In the genomic region with DNA sequence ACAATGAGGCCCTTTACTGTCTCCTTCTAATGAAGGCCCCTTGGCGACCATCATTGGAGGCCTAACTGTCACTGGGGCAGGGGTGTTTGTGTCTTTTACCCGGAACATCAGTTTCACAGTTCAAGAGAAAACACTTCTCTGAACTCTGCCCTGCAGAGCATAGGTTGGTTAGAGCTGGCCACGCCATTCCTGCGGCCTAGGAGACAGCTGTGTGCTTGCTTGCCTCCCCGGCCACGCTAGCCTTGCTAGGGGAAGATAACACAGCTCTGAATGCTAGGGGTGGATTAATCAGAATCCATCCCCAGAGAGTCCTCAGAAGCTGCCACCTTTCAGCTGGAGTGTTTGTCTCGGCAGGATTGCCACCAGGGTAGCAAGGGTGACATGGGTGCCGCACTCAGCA, we compare ENCODE assay signal across 17 mouse cellular contexts. TPM values are rescaled to one million over a fixed set of nuclear protein-coding genes. Genes with fewer than 3 reads are reported as not detected.
A peak's percentile ranks its signal among the peaks of the same experiment; 100 is the strongest.
DNase-seq lines count a peak whose midpoint lies in the region; ATAC-seq and TF ChIP-seq lines count a peak whose summit lies in the region.
"Had no signal": no experiment of that assay in that cellular context is flagged by ENCODE, and none has a peak within 500 bp of the region (broad histone marks: within the 10 kb centered on the region; RNA-seq: fewer than 3 reads in every experiment).

No protein-coding gene starts in this region.

- no peaks in the 10 kb centered on the region for H3K27me3 ChIP-seq in intestine, embryonic 16.5 days (replicated peaks; ENCODE audit: control insufficient read depth, insufficient read depth, low read length)
- H3K27me3 ChIP-seq in liver, postnatal 0 days (ENCODE audit: insufficient read depth, low read length), result no peaks in the 10 kb centered on the region
- no peaks in the 10 kb centered on the region for H3K27me3 ChIP-seq in hindbrain, embryonic 12.5 days
- H3K27me3 ChIP-seq in hindbrain, embryonic 16.5 days (replicated peaks; ENCODE audit: control insufficient read depth, insufficient read depth, low read length), result no peaks in the 10 kb centered on the region
- H3K27me3 ChIP-seq: limb, embryonic 15.5 days; neural tube, embryonic 12.5 days had no signal

- intact Hi-C loops in gastrocnemius, postnatal 36 days (cut with DNase I), result no loop called here

- no peaks in the 10 kb centered on the region for H3K9me3 ChIP-seq in intestine, embryonic 16.5 days (ENCODE audit: control insufficient read depth, low read length)
- H3K9me3 ChIP-seq in liver, postnatal 0 days (ENCODE audit: low read length), result no peaks in the 10 kb centered on the region
- no peaks in the 10 kb centered on the region for H3K9me3 ChIP-seq in hindbrain, embryonic 12.5 days (replicated peaks)
- no peaks in the 10 kb centered on the region for H3K9me3 ChIP-seq in hindbrain, embryonic 16.5 days (ENCODE audit: control insufficient read depth, low read length)
- H3K9me3 ChIP-seq: hindbrain, embryonic 10.5 days; limb, embryonic 15.5 days; midbrain, embryonic 10.5 days; neural tube, embryonic 12.5 days had no signal

- H3K27ac ChIP-seq in intestine, embryonic 16.5 days (ENCODE audit: low read length), result no peak overlapping the region
- no peak overlapping the region for H3K27ac ChIP-seq in liver, postnatal 0 days (ENCODE audit: low read depth)
- no peak overlapping the region for H3K27ac ChIP-seq in hindbrain, embryonic 12.5 days
- H3K27ac ChIP-seq in hindbrain, embryonic 16.5 days (ENCODE audit: low read depth, low read length), result no peak overlapping the region
- H3K27ac ChIP-seq: hindbrain, embryonic 10.5 days; limb, embryonic 15.5 days; midbrain, embryonic 10.5 days; neural tube, embryonic 12.5 days had no signal

- no peak for TF ChIP-seq CTCF in liver, postnatal 0 days (IDR thresholded peaks at IDR 0.05; ENCODE audit: low read depth)

- H3K9ac ChIP-seq in intestine, embryonic 16.5 days (ENCODE audit: low read depth, low read length), result no peak overlapping the region
- H3K9ac ChIP-seq in liver, postnatal 0 days (replicated peaks), result no peak overlapping the region
- H3K9ac ChIP-seq in hindbrain, embryonic 12.5 days, result no peak overlapping the region
- no peak overlapping the region for H3K9ac ChIP-seq in hindbrain, embryonic 16.5 days (ENCODE audit: low read depth, low read length)
- H3K9ac ChIP-seq: forebrain, postnatal 0 days; limb, embryonic 15.5 days; neural tube, embryonic 12.5 days had no signal

- H3K36me3 ChIP-seq in intestine, embryonic 16.5 days (ENCODE audit: control insufficient read depth, insufficient read depth, low read length), result no peaks in the 10 kb centered on the region
- H3K36me3 ChIP-seq in liver, postnatal 0 days (replicated peaks; ENCODE audit: insufficient read depth, low read length), result no peaks in the 10 kb centered on the region
- peaks cover 14% of the 10 kb centered on the region; the same call in 1 of the 2 replicates for H3K36me3 ChIP-seq in hindbrain, embryonic 12.5 days
- no peaks in the 10 kb centered on the region for H3K36me3 ChIP-seq in hindbrain, embryonic 16.5 days (ENCODE audit: control insufficient read depth, insufficient read depth, low read length)

- no peaks in the 10 kb centered on the region for H3K4me1 ChIP-seq in intestine, embryonic 16.5 days (ENCODE audit: control insufficient read depth, insufficient read depth, low read length)
- H3K4me1 ChIP-seq in liver, postnatal 0 days (ENCODE audit: insufficient read depth), result peaks cover 12% of the 10 kb centered on the region
- 0 out of 2 replicates have a peak, but pooled peaks cover 1% of the 10 kb centered on the region for H3K4me1 ChIP-seq in hindbrain, embryonic 12.5 days
- H3K4me1 ChIP-seq in hindbrain, embryonic 16.5 days (ENCODE audit: control insufficient read depth, insufficient read depth, low read depth, low read length), result no peaks in the 10 kb centered on the region
- H3K4me1 ChIP-seq: midbrain, embryonic 10.5 days had no signal

- H3K4me2 ChIP-seq in intestine, embryonic 16.5 days (ENCODE audit: low read depth, low read length), result no peak overlapping the region
- H3K4me2 ChIP-seq in liver, postnatal 0 days (ENCODE audit: low read depth, low read length), result no peak overlapping the region
- no peak overlapping the region for H3K4me2 ChIP-seq in hindbrain, embryonic 12.5 days (replicated peaks)
- no peak overlapping the region for H3K4me2 ChIP-seq in hindbrain, embryonic 16.5 days (ENCODE audit: low read length)
- H3K4me2 ChIP-seq: limb, embryonic 15.5 days; neural tube, embryonic 12.5 days had no signal

- TF ChIP-seq EP300 in liver, postnatal 0 days (IDR thresholded peaks at IDR 0.05; ENCODE audit: low read depth), result no peak

- peak; percentile 83 for ATAC-seq in intestine, embryonic 16.5 days
- peak; percentile 82 for ATAC-seq in liver, postnatal 0 days
- ATAC-seq in hindbrain, embryonic 12.5 days (ENCODE audit: low FRiP score), result no peak
- ATAC-seq in hindbrain, embryonic 16.5 days, result no peak
- ATAC-seq: forebrain, postnatal 0 days had no signal

- 64% methylated on average over 8 of the region's 8 CpGs for WGBS in intestine, embryonic 16.5 days
- WGBS in liver, postnatal 0 days (ENCODE audit: insufficient replicate concordance), result 40% methylated on average over 8 of the region's 8 CpGs
- WGBS in hindbrain, embryonic 12.5 days, result 89% methylated on average over 8 of the region's 8 CpGs
- 86% methylated on average over 8 of the region's 8 CpGs for WGBS in hindbrain, embryonic 16.5 days

- no peak overlapping the region for H3K4me3 ChIP-seq in intestine, embryonic 16.5 days (ENCODE audit: low read length)
- H3K4me3 ChIP-seq in liver, postnatal 0 days (ENCODE audit: low read depth, low read length), result no peak overlapping the region
- H3K4me3 ChIP-seq in hindbrain, embryonic 12.5 days, result no peak overlapping the region
- no peak overlapping the region for H3K4me3 ChIP-seq in hindbrain, embryonic 16.5 days (ENCODE audit: low read length)
- H3K4me3 ChIP-seq: hindbrain, embryonic 10.5 days; limb, embryonic 15.5 days; midbrain, embryonic 10.5 days; neural tube, embryonic 12.5 days had no signal

- peak; percentile 31 for DNase-seq in c-Kit-positive CD71-positive TER-119-positive erythroid progenitor cells, embryonic 14.5 days (ENCODE audit: low spot score)
- DNase-seq in liver, result peak; percentile 53
- DNase-seq in liver, postnatal 0 days, result no peak
- no peak for DNase-seq in gastrocnemius, postnatal 36 days
- no peak for DNase-seq in embryo, embryonic 10 days (ENCODE audit: low spot score)
- DNase-seq: cerebellum, adult 11-12 months; cerebellum, postnatal 25 days; forebrain, postnatal 0 days; heart, adult 18-20 months; lung, postnatal 14 days had no signal

RNA-seq across cellular contexts. Expression of gene Aqp1, which starts 36.8 kb away (rescaled TPM):
- 21.8 and 23.2 TPM in 2 replicates for polyA plus RNA-seq in intestine, embryonic 16.5 days (2015; fragmentation: Nextera tagmentation; extraction: Ambion mirVana)
- polyA plus RNA-seq in liver, postnatal 0 days (2015; fragmentation: Nextera tagmentation; extraction: Ambion mirVana), result 134 and 135 TPM in 2 replicates
- total RNA-seq in gastrocnemius, postnatal 36 days (2021), result 100 to 1,000 TPM; 252 TPM
- polyA plus RNA-seq in hindbrain, embryonic 12.5 days (2016; fragmentation: Nextera tagmentation; extraction: Ambion mirVana), result 11.9 and 12.7 TPM in 2 replicates
- 27.6 and 30.9 TPM in 2 replicates for polyA plus RNA-seq in hindbrain, embryonic 16.5 days (2015; fragmentation: Nextera tagmentation; extraction: Ambion mirVana)

Comparison
In these comparisons a context has a peak if more than half of its experiments do, and no peak if none do; other contexts are left out.
1. DNase-seq: peak in c-Kit-positive CD71-positive TER-119-positive erythroid progenitor cells, embryonic 14.5 days (single experiment) and liver (single experiment); none in liver, postnatal 0 days (single experiment), gastrocnemius, postnatal 36 days (0 of 2) and embryo, embryonic 10 days (single experiment).
2. ATAC-seq: peak in intestine, embryonic 16.5 days (single experiment) and liver, postnatal 0 days (single experiment); none in hindbrain, embryonic 12.5 days (single experiment) and hindbrain, embryonic 16.5 days (single experiment).